Mouse (Mus musculus): ENCODE measurements around the gene Vmn1r73.

Gene Vmn1r73

DNA sequence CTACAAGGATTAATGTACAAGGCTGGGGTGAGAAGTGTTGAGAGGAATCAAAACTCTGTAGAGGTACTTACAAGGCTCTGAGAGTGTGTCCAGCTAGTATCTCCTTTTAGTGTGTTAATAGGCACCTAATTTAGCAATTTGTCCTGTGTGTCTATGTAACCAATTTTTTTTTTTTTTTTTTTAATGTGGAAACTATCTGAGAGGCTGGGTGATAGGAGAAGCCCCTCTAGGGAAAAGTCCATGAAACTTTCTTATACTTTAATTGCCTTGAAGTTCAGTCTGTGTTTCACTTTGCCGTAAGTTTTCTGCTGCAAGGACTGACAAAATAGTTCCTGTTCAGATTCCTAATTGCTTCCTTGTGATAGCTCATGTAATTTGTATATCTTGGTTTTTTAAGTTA is at the start of gene Vmn1r73:
Vmn1r73 (plus strand) TSS at position 301 of the 400 bp plus-strand sequence.
- DNase-seq (ENCODE audit: low spot score in 2 of 2), result no peak

All from frontal cortex, postnatal 10 days (tissue).